8 mouse cellular contexts compared by ENCODE assay signal in the genomic region with DNA sequence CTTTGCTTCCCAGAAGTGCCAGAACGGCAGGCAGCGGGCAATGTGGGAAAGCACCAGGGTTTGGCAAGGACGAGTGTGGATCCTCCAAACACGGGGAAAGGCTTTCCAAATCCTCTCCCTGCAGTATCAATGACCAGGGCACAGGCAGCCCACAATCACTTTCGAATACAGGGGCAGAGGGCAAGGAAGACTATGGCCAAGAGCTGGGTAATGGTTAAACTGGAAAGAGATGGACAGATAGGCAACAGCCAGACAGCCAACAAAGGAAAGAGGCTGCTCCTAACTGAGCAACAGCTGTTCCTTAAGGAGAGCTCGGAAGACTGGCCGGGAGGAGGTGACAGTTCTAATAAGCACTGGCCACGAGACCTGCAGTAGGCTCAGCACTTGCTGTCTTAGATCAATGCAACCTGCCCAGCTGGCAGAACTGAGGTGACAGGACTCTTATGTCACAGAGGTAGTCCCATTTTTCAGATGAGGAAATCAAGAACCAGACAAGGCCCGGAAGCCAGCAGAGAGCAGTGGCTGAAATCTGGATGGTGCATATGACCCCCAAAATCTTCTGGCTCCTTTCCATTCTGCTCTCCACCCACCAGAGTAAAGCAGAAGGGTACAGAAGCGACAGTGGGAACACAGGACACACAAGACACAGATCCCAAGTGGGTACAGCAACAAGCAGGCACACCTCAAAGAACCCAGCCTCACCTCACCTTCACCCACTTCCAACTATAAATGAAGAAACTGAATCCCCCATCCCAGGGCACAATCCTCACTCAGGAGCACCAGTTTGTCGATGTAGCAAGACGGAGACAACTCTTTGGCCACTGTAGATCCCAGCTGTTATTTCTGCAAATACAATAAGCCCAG. TPM values are rescaled to one million over a fixed set of nuclear protein-coding genes. Genes with fewer than 3 reads are reported as not detected.
DNase-seq lines count a peak whose midpoint lies in the region; ATAC-seq and TF ChIP-seq lines count a peak whose summit lies in the region.

No protein-coding gene starts in this region.

- H3K4me3 ChIP-seq in heart, embryonic 14.5 days (ENCODE audit: control insufficient read depth in 1 of 2, insufficient read depth in 1 of 2, low read depth in 1 of 2, low read length in 2 of 2) = peak overlapping the region; percentile 76 to 84
- peak overlapping the region; percentile 95 for H3K4me3 ChIP-seq in bone marrow macrophage, adult 2 months (ENCODE audit: insufficient read depth, low read length)
- H3K4me3 ChIP-seq in midbrain, embryonic 10.5 days = peak overlapping the region; percentile 84

- no peaks in the 10 kb centered on the region for H3K9me3 ChIP-seq in heart, embryonic 14.5 days (ENCODE audit: control insufficient read depth, low read length)
- H3K9me3 ChIP-seq in midbrain, embryonic 10.5 days (replicated peaks) = no peaks in the 10 kb centered on the region

- no peak for ATAC-seq in heart, embryonic 14.5 days (ENCODE audit: insufficient number of reproducible peaks, insufficient read depth, low FRiP score, low read depth)

- H3K27ac ChIP-seq in heart, embryonic 14.5 days (replicated peaks in 1 of 2; ENCODE audit: control insufficient read depth in 1 of 2, insufficient read depth in 1 of 2, low read depth in 2 of 2, low read length in 2 of 2) = no peak overlapping the region
- H3K27ac ChIP-seq in bone marrow macrophage, adult 2 months (ENCODE audit: insufficient read depth, low read depth, low read length) = peak overlapping the region; percentile 82
- H3K27ac ChIP-seq in midbrain, embryonic 10.5 days (replicated peaks) = peak overlapping the region; percentile 96

- H3K36me3 ChIP-seq in heart, embryonic 14.5 days (ENCODE audit: control insufficient read depth, insufficient read depth, low read length) = peaks cover 54% of the 10 kb centered on the region
- peaks cover 57% of the 10 kb centered on the region for H3K36me3 ChIP-seq in midbrain, embryonic 10.5 days

- H3K27me3 ChIP-seq in heart, embryonic 14.5 days (ENCODE audit: control insufficient read depth, insufficient read depth, low read length) = no peaks in the 10 kb centered on the region
- no peaks in the 10 kb centered on the region; the same call in 1 of the 2 replicates for H3K27me3 ChIP-seq in midbrain, embryonic 10.5 days (ENCODE audit: low read depth, poor library complexity, severe bottlenecking)

- no peak for TF ChIP-seq POLR2A in bone marrow macrophage, adult 2 months (IDR thresholded peaks at IDR 0.05; ENCODE audit: borderline replicate concordance, low read depth, low read length)

- intact Hi-C loops in heart, postnatal 10 days (cut with DNase I) = no loop called here
- intact Hi-C loops in gastrocnemius, postnatal 36 days (cut with DNase I) = no loop called here

- peak overlapping the region; percentile 91 for H3K9ac ChIP-seq in heart, embryonic 14.5 days (ENCODE audit: low read length)

- TF ChIP-seq CTCF in bone marrow macrophage, adult 2 months (IDR thresholded peaks at IDR 0.05; ENCODE audit: low read depth, low read length) = no peak

- DNase-seq in heart, postnatal 10 days = no peak
- DNase-seq in induced T-regulatory cell, adult 2 months (ENCODE audit: low read depth) = peak; percentile 24
- peak; percentile 11 for DNase-seq in midbrain, embryonic 10.5 days (ENCODE audit: low spot score)
- DNase-seq in MN1 (ENCODE audit: low spot score) = no peak
- DNase-seq in gastrocnemius, postnatal 36 days = no peak
- no peak for DNase-seq in urinary bladder, postnatal 14 days (ENCODE audit: low spot score)

- H3K4me1 ChIP-seq in heart, embryonic 14.5 days (ENCODE audit: control insufficient read depth in 2 of 2, insufficient read depth in 2 of 2, low read length in 2 of 2) = peaks cover 8 to 19% of the 10 kb centered on the region in 2 experiments
- H3K4me1 ChIP-seq in bone marrow macrophage, adult 2 months (ENCODE audit: control insufficient read depth, insufficient read depth, low read length) = peaks cover 21% of the 10 kb centered on the region
- peaks cover 24% of the 10 kb centered on the region for H3K4me1 ChIP-seq in midbrain, embryonic 10.5 days

- 69% methylated on average over 12 of the region's 12 CpGs for WGBS in heart, embryonic 14.5 days
- 79% methylated on average over 12 of the region's 12 CpGs for WGBS in midbrain, embryonic 10.5 days

- peak overlapping the region; percentile 85 for H3K4me2 ChIP-seq in heart, embryonic 14.5 days (ENCODE audit: low read length)

RNA-seq across cellular contexts. Expression of gene Snhg11, which starts 15.4 kb away (rescaled TPM):
- polyA plus RNA-seq in heart, embryonic 14.5 days (2014; fragmentation: Nextera tagmentation; extraction: Ambion mirVana) = 0.23 and 0.45 TPM in 2 replicates
- total RNA-seq in heart, postnatal 10 days (2021) = under 1 TPM in 1 of 2 experiments, not detected in 1; 0.24 TPM
- 1.2 and 1.9 TPM in 2 replicates for polyA plus RNA-seq in bone marrow macrophage, adult 2 months (2012; ENCODE audit: insufficient read depth, insufficient read length, missing spikeins)
- polyA plus RNA-seq in midbrain, embryonic 10.5 days (2016; fragmentation: Nextera tagmentation; extraction: Ambion mirVana) = 36.4 and 55.1 TPM in 2 replicates
- under 1 TPM in 1 of 2 experiments, not detected in 1; 0.05 TPM for total RNA-seq in gastrocnemius, postnatal 36 days (2021)

RNA-seq across cellular contexts. Expression of gene Ralgapb, which starts 49.7 kb away (rescaled TPM):
- 13.8 and 17.8 TPM in 2 replicates for polyA plus RNA-seq in heart, embryonic 14.5 days (2014; fragmentation: Nextera tagmentation; extraction: Ambion mirVana)
- 10 to 100 TPM; 30.5 to 33.3 TPM for total RNA-seq in heart, postnatal 10 days (2021)
- polyA plus RNA-seq in bone marrow macrophage, adult 2 months (2012; ENCODE audit: insufficient read depth, insufficient read length, missing spikeins) = 21.2 and 27.0 TPM in 2 replicates
- 11.0 and 11.6 TPM in 2 replicates for polyA plus RNA-seq in midbrain, embryonic 10.5 days (2016; fragmentation: Nextera tagmentation; extraction: Ambion mirVana)
- 10 to 100 TPM; 24.1 to 25.5 TPM for total RNA-seq in gastrocnemius, postnatal 36 days (2021)

RNA-seq across cellular contexts. Expression of gene Lbp, which starts 53.7 kb away (rescaled TPM):
- 18.0 and 19.6 TPM in 2 replicates for polyA plus RNA-seq in heart, embryonic 14.5 days (2014; fragmentation: Nextera tagmentation; extraction: Ambion mirVana)
- 1 to 10 TPM; 5.9 to 6.6 TPM for total RNA-seq in heart, postnatal 10 days (2021)
- polyA plus RNA-seq in bone marrow macrophage, adult 2 months (2012; ENCODE audit: insufficient read depth, insufficient read length, missing spikeins) = 0.24 TPM in 1 of 2 replicates, not detected in the other
- 1.6 and 2.0 TPM in 2 replicates for polyA plus RNA-seq in midbrain, embryonic 10.5 days (2016; fragmentation: Nextera tagmentation; extraction: Ambion mirVana)
- 1 to 10 TPM; 4.9 to 8.2 TPM for total RNA-seq in gastrocnemius, postnatal 36 days (2021)

Comparison
In these comparisons a context has a peak if more than half of its experiments do, and no peak if none do; other contexts are left out.
1. H3K27ac ChIP-seq: peak in bone marrow macrophage, adult 2 months (single experiment) and midbrain, embryonic 10.5 days (single experiment); none in heart, embryonic 14.5 days (0 of 2).
2. DNase-seq: peak in induced T-regulatory cell, adult 2 months (single experiment) and midbrain, embryonic 10.5 days (single experiment); none in heart, postnatal 10 days (0 of 2), MN1 (single experiment), gastrocnemius, postnatal 36 days (0 of 2) and urinary bladder, postnatal 14 days (single experiment).
3. RNA of gene Snhg11, which starts 15.4 kb away (polyA plus RNA-seq): 36.4 to 55.1 TPM in midbrain, embryonic 10.5 days; 1.2 to 1.9 TPM in bone marrow macrophage, adult 2 months and 0.23 to 0.45 TPM in heart, embryonic 14.5 days; every median in the first group is over 10 times any median in the second.
4. Peak in every context shown above with its lines, with median percentiles within 50 percentile points of each other: H3K4me3 ChIP-seq.